Mouse (Mus musculus): Measurements from ENCODE around the gene Ubb.

Ubb gene

GRCm38 (mm10) chr11:62553186-62553585, 2.2 kb downstream of the Ubb start:
- no peak for DNase-seq

GRCm38 (mm10) chr11:62553633-62554032, 2.7 kb downstream of the Ubb start:
- DNase-seq = no peak

GRCm38 (mm10) chr11:62554163-62554855, 3.3 kb downstream of the Ubb start:
- DNase-seq = no peak

GRCm38 (mm10) chr11:62554934-62555517, 4.1 kb downstream of the Ubb start:
- DNase-seq = no peak

GRCm38 (mm10) chr11:62555896-62556412, 5.0 kb downstream of the Ubb start:
- DNase-seq = no peak

- no peak for DNase-seq
Observed at GRCm38 (mm10) chr11:62557205-62557604, 6.2 kb downstream of the Ubb start.

GRCm38 (mm10) chr11:62558152-62558551, 7.2 kb downstream of the Ubb start:
- no peak for DNase-seq

- DNase-seq = no peak
Observed at GRCm38 (mm10) chr11:62558961-62559646, 8.1 kb downstream of the Ubb start.

- no peak for DNase-seq
Observed at GRCm38 (mm10) chr11:62560463-62561016, 9.6 kb downstream of the Ubb start.

GRCm38 (mm10) chr11:62563590-62563989, 12.6 kb downstream of the Ubb start:
- no peak for DNase-seq

- no peak for DNase-seq
Observed at GRCm38 (mm10) chr11:62565747-62566146, 14.8 kb downstream of the Ubb start.

GRCm38 (mm10) chr11:62566211-62566610, 15.2 kb downstream of the Ubb start:
- DNase-seq = no peak

- DNase-seq = no peak
Observed at GRCm38 (mm10) chr11:62568300-62568699, 17.3 kb downstream of the Ubb start.

- no peak for DNase-seq
Observed at GRCm38 (mm10) chr11:62573959-62574702, 23.2 kb downstream of the Ubb start, which contains the start of gene Trpv2. TSS of gene Trpv2 (plus strand) at chr11:62574486.

- no peak for DNase-seq
Observed at GRCm38 (mm10) chr11:62574703-62575085, 23.7 kb downstream of the Ubb start.

GRCm38 (mm10) chr11:62575297-62575658, 24.3 kb downstream of the Ubb start:
- DNase-seq = peak; percentile 88

GRCm38 (mm10) chr11:62575659-62576438, 24.9 kb downstream of the Ubb start:
- DNase-seq = peak; percentile 77

GRCm38 (mm10) chr11:62576530-62577152, 25.7 kb downstream of the Ubb start:
- no peak for DNase-seq

GRCm38 (mm10) chr11:62583031-62583430, 32.1 kb downstream of the Ubb start:
- no peak for DNase-seq

- DNase-seq = no peak
Observed at GRCm38 (mm10) chr11:62584671-62585206, 33.8 kb downstream of the Ubb start.

- no peak for DNase-seq
Observed at GRCm38 (mm10) chr11:62587034-62587433, 36.1 kb downstream of the Ubb start.
